Mouse (Mus musculus) C2C12 (cell line): ENCODE measurements around the gene Tradd. TPM values are rescaled to one million over a fixed set of nuclear protein-coding genes. Genes with fewer than 3 reads are reported as not detected.
A peak's percentile ranks its signal among the peaks of the same experiment; 100 is the strongest.

Experiments
- H3K27me3 ChIP-seq: one replicate; pipeline ENCODE4 v1.6.1; 2011; ENCODE audit not compliant: control insufficient read depth, insufficient read depth, insufficient read length
- H3K36me3 ChIP-seq: one replicate; pipeline ENCODE4 v1.6.1; 2011; ENCODE audit not compliant: control insufficient read depth, insufficient read depth
- H3K4me3 ChIP-seq: one replicate; pipeline ENCODE4 v1.5.1; 2011; ENCODE audit warnings: mild to moderate bottlenecking, control low read depth; ENCODE audit not compliant: poor library complexity, insufficient read depth, severe bottlenecking
- H3K79me2 ChIP-seq: one replicate; pipeline ENCODE4 v1.6.1; 2011; ENCODE audit not compliant: control insufficient read depth, insufficient read depth
- H3K79me3 ChIP-seq: one replicate; pipeline ENCODE4 v1.6.1; 2011; ENCODE audit warnings: low read depth, control low read depth
- H3ac ChIP-seq: one replicate; pipeline ENCODE3; 2011; ENCODE audit warnings: low read depth; ENCODE audit not compliant: control insufficient read depth, insufficient read length
- CEBPB ChIP-seq: IDR thresholded peaks from one replicate; pipeline ENCODE4 v1.6.1; 2011; ENCODE audit warnings: low read depth, mild to moderate bottlenecking, control low read depth, moderate library complexity
- CTCF ChIP-seq: IDR thresholded peaks from one replicate; pipeline ENCODE4 v1.5.1; 2011; ENCODE audit not compliant: control insufficient read depth, insufficient read depth, insufficient read length
- FOSL1 ChIP-seq: IDR thresholded peaks from one replicate; pipeline ENCODE4 v1.8.0; 2011; ENCODE audit warnings: mild to moderate bottlenecking, low read length; ENCODE audit not compliant: poor library complexity, insufficient read depth, severe bottlenecking
- MAX ChIP-seq: IDR thresholded peaks from one replicate; pipeline ENCODE4 v1.6.1; 2011; ENCODE audit warnings: mild to moderate bottlenecking, control low read depth
- MYOD1 ChIP-seq: IDR thresholded peaks from one replicate; pipeline ENCODE4 v1.6.1; 2011; ENCODE audit warnings: low read depth; ENCODE audit not compliant: control insufficient read depth, insufficient read length
- MYOG ChIP-seq: IDR thresholded peaks from one replicate; pipeline ENCODE4 v1.6.1; 2011; ENCODE audit not compliant: control insufficient read depth, insufficient read length; ENCODE audit errors: extremely low read depth
- USF1 ChIP-seq: IDR thresholded peaks from one replicate; pipeline ENCODE4 v1.6.1; 2011; ENCODE audit warnings: low read depth, mild to moderate bottlenecking, control low read depth, moderate library complexity
- polyA plus RNA-seq: library from polyadenylated mRNA; unstranded; fragments of >200 nt; fragmentation: generic; extraction: Trizol; gene quantifications from one replicate; pipeline ENCODE4 v1.2.1, GENCODE M21; 2012; ENCODE audit warnings: missing spikeins

Tradd gene
- polyA plus RNA-seq, 1 experiment: 27.3 TPM

DNA sequence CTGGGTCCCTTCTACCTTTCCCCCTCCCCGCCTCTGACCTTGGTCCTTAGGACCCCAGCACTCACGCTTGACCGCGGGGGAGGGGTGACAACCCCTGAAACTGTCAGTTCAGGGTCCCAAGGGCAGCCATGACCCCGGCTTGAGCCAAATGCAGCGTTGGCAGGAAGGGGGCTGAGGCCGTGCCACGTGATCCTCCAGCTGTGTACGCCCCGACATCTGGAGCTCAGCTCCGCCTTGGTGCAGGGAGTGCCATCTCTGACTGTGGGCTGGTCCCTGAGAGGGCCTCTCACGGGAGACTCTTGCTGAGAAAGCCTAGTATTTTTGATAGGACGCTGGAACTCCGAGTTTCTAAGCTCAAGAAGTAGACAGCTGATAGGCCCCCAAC lies 9.5 kb downstream of the Tradd start, which contains the start of gene B3gnt9:
TSS of gene B3gnt9 (minus strand) at position 188 of the 385 bp plus-strand sequence.
- no peaks in the 10 kb centered on the region for H3K27me3 ChIP-seq
- no peak for TF ChIP-seq CTCF
- TF ChIP-seq USF1: peak; percentile 92
- no peak for TF ChIP-seq CEBPB
- TF ChIP-seq MYOD1: peak; percentile 29
- TF ChIP-seq MAX: peak; percentile 5
- peak within 1 kb of the TSS; percentile 80 for H3ac ChIP-seq

DNA sequence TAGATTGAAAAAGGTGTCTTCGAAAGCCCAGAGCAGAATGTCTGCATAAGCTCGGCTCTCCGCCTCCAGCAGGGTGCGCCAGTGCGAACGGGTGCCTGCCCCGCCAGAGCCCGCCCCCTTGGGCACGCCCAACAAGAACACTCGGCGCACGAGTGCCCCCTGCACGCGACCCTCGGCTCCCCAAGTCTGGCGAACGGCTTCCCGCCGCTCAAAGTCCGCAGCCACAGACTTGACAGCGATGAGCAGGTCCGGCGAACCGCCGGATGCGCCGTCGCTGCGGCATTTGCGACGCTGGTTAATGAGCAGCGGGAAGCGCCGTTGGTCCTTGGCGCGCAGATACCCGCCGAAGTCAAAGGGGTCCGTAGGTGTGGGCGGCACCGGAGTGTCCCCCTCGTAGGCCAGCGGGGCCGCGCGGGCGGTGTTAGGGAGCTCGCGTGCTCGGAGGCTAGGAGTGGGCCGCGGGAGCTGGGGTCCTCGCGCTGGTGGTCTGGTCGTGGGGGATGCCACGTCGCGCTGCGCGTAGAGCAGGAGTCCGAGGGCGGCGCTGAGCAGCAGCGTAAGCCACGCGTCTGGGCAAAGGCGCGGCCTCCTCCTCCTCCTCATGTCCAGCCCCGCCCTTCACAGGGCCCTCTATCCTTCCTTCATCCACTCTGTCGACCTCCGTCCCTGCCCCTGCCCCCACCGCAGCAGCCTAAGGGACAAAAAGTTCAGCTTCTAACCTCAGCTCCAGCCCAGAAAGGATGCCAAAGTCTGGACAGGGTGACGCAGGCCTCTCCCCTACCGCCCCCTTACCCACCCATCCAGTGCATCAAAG lies 10.1 kb downstream of the Tradd start:
- H3K4me3 ChIP-seq: peak overlapping the region; percentile 55
- no peak for TF ChIP-seq CEBPB
- TF ChIP-seq MYOD1: no peak
- TF ChIP-seq MAX: peak; percentile 17
- no peak for TF ChIP-seq FOSL1
- no peak for TF ChIP-seq USF1
- no peak for TF ChIP-seq MYOG
- peak; percentile 93 for TF ChIP-seq CTCF
- H3ac ChIP-seq: peak overlapping the region; percentile 80

More for the DNA sequence above, 9.5 kb downstream of the Tradd start, which contains the start of gene B3gnt9:
- H3K4me3 ChIP-seq: peak within 1 kb of the TSS; percentile 55
- no peaks in the 10 kb centered on the region for H3K79me3 ChIP-seq
- H3K79me2 ChIP-seq: no peaks in the 10 kb centered on the region
- H3K36me3 ChIP-seq: peaks cover 28% of the 10 kb centered on the region

DNA sequence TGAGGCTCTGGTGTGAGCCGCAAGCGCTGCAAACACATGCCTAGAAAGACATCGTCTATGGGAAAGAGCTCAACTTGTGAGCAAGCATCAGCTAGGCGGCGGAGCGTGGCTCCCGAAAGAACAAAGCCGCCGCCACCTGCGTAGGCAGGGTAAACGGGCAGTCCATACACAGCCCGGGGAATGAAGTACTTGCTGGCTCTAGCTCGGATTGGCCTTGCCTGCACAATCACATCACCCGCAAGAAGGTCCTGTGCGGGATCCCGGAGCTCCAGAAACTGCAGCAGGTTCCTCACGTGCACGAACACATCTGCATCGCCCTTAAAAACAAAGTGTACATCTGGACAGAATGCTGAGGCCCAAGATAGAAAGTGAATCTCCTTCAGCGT lies 10.7 kb downstream of the Tradd start:
- H3K4me3 ChIP-seq: no peak overlapping the region

More for the DNA sequence above, 10.1 kb downstream of the Tradd start:
- no peaks in the 10 kb centered on the region for H3K79me2 ChIP-seq
- no peaks in the 10 kb centered on the region for H3K79me3 ChIP-seq
- no peaks in the 10 kb centered on the region for H3K27me3 ChIP-seq
- peaks cover 32% of the 10 kb centered on the region for H3K36me3 ChIP-seq

DNA sequence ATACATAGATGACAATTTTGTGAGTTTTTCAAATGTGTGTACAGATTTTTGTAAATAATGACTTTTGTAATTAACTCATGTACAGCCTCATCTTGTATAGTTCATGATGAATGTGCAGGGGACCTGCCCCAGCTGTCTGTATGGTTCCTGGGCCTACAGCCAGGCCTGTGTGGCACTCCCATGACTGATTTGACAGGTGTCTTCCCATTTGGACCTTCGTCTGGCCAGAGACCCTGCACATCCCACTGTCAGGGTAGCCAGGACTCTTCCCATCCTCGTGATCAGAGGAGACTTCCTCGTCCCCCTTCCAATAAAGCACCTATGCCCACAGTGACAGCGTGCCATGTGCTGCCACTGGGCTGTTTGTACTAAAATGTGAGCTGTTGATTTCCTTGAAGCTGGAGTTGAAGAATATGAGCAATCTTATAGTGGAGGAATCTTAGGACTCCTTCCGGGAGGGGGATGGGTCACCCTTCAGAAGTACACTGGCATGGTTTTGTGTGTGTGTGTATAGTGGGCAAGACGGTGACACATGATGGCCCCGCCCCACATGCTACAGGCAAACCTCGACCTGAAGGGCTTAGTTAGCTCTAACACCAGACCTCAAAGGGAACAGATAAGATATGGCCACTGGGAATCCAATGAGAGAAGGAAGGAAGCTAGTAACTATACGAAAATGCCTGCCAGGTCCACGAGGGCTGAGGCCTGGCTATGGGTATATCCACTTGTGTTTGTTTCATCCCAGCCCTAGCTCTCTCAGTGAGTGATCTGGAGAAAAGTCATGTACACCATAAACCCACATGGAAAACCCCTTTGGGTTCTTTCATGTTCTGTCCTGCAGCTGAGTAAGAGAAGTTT lies 11.5 kb downstream of the Tradd start:
- H3K36me3 ChIP-seq: peaks cover 39% of the 10 kb centered on the region
- no peak overlapping the region for H3ac ChIP-seq
- no peaks in the 10 kb centered on the region for H3K79me3 ChIP-seq
- H3K79me2 ChIP-seq: no peaks in the 10 kb centered on the region
- H3K4me3 ChIP-seq: no peak overlapping the region
- H3K27me3 ChIP-seq: no peaks in the 10 kb centered on the region
- TF ChIP-seq FOSL1: no peak

More for the DNA sequence above, 10.7 kb downstream of the Tradd start:
- H3K79me3 ChIP-seq: no peaks in the 10 kb centered on the region
- H3K27me3 ChIP-seq: no peaks in the 10 kb centered on the region
- TF ChIP-seq MYOD1: no peak
- H3ac ChIP-seq: no peak overlapping the region
- no peaks in the 10 kb centered on the region for H3K79me2 ChIP-seq
- peaks cover 38% of the 10 kb centered on the region for H3K36me3 ChIP-seq

DNA sequence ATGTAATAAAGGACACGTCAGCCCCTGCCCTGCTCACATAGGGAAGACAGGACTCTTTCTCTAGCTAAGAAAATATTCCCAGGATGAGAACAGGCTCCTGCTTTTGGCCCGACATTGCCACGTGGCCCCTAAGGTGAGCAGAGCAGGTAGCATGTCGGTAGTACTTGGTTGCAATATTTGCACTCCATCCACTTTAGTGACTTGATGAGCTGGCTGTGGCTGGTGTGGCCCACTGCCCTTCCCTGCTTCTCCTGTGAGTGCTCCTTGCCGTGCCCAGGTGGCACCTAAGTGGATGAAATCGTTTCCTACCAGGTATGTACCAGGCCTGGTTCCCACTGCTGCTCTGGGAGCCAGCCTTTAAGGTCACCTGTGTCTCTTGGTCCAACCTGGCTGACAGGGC lies 12.5 kb downstream of the Tradd start:
- no peaks in the 10 kb centered on the region for H3K27me3 ChIP-seq
- H3ac ChIP-seq: no peak overlapping the region
- no peaks in the 10 kb centered on the region for H3K79me3 ChIP-seq
- no peak overlapping the region for H3K4me3 ChIP-seq
- TF ChIP-seq CEBPB: no peak
- no peak for TF ChIP-seq FOSL1
- TF ChIP-seq MYOG: no peak
- TF ChIP-seq MYOD1: no peak
- no peak for TF ChIP-seq CTCF
- no peak for TF ChIP-seq USF1
- TF ChIP-seq MAX: no peak
- H3K79me2 ChIP-seq: no peaks in the 10 kb centered on the region
- peaks cover 39% of the 10 kb centered on the region for H3K36me3 ChIP-seq

DNA sequence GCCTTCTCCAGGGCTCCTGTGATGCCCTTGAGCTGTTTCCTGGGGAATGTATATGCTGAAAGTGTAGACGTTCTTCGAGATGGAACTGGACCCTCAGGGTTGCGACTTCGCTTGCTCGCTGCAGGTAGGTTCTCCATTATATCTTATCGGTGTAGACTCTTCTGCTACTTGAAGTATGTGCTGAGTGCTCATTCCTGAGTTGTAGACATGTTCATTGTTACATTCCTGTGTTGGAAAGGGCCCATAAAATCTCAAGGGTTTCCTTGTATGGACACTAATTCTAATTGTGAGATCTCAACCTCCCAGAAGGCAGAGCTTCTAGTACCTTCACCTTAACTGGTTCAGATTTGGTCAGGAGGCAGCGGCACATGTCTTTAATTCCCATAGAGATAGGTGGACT lies 23.4 kb downstream of the Tradd start:
- Histone ChIP-seq H3K79me2 (no peaks in the 10 kb centered on the region), H3K4me3 (no peak overlapping the region), H3ac (no peak overlapping the region), H3K36me3 (peaks cover 34% of the 10 kb centered on the region), H3K27me3 (no peaks in the 10 kb centered on the region), H3K79me3 (no peaks in the 10 kb centered on the region)
- TF ChIP-seq MYOD1: no peak
- TF ChIP-seq CTCF: no peak
- TF ChIP-seq CEBPB: no peak
- TF ChIP-seq USF1: no peak
- TF ChIP-seq MAX: no peak
- TF ChIP-seq MYOG: no peak
- no peak for TF ChIP-seq FOSL1
